Mouse (Mus musculus): ENCODE data around the gene Gm6040. TPM values are rescaled to one million over a fixed set of nuclear protein-coding genes. Genes with fewer than 3 reads are reported as not detected.

The Gm6040 gene
- polyA plus RNA-seq, 1 experiment from 2014 or later = not detected

DNA sequence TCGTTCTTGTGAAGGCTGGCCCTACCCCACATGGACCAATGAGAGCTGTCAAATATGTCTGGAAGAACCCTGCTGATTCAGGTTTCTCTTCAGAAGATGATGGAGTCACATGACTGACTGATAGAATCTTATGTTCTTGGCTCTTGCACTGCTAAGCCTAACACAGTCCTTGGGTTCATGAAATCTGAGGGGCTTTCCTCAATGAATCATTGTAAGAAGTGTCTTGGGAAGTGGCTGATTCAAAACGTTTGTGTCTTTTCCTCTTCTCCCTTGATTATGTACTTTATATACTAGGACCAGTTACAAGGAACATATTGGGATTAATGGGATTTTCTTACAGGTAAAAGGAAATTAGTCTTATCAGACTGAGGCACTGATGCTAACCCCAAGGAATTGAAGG is 19.3 kb downstream of the Gm6040 start, which contains the start of gene Gm15056:
TSS of gene Gm15056 (minus strand) at position 101 of the 400 bp plus-strand sequence.
- no peaks in the 10 kb centered on the region for H3K27me3 ChIP-seq (ENCODE audit: control insufficient read depth, insufficient read depth, low read length)
- no peaks in the 10 kb centered on the region for H3K4me1 ChIP-seq (replicated peaks; ENCODE audit: control insufficient read depth, insufficient read depth)
- no peak within 1 kb of the TSS for H3K4me3 ChIP-seq (ENCODE audit: low read depth, low read length)
- no peak for TF ChIP-seq EP300 (optimal IDR thresholded peaks at IDR 0.05)
- ATAC-seq (ENCODE audit: low FRiP score, low TSS enrichment) (no peak), DNase-seq (ENCODE audit: low spot score) (no peak)
- H3K9me3 ChIP-seq (ENCODE audit: control insufficient read depth, low read length) = no peaks in the 10 kb centered on the region
- 44% methylated on average over 2 of the region's 2 CpGs for WGBS
- no peak within 1 kb of the TSS for H3K27ac ChIP-seq (replicated peaks)
- no peak within 1 kb of the TSS for H3K9ac ChIP-seq (ENCODE audit: low read length)
- no peaks in the 10 kb centered on the region for H3K36me3 ChIP-seq (ENCODE audit: control insufficient read depth, insufficient read depth, low read length)
- H3K4me2 ChIP-seq (replicated peaks; ENCODE audit: low read depth) = no peak within 1 kb of the TSS

DNA sequence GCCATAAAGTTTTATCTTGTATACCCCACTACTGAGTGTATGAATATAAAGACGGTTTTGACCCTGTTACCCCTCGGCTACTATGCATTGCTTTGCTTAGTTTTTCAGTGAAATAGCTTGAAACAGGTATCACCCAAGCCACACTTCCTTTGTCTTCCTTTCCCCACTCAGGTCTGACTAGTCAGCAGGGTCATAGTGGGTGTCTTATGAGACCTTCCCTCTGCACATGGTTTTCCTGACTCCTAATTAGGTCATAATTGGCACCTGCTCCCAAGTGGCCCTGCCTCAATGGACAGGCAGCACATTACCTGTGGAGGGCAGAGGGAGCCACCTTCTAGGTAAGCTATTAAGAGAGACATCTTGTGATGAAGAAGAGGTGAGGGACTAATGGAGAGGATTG is 29.5 kb downstream of the Gm6040 start, which contains the start of gene Defb33:
TSS of gene Defb33 (plus strand) at position 301 of the 400 bp plus-strand sequence.
- no peak for ATAC-seq (ENCODE audit: low FRiP score, low TSS enrichment)
- Histone ChIP-seq H3K4me1 (replicated peaks; ENCODE audit: control insufficient read depth, insufficient read depth) (no peaks in the 10 kb centered on the region), H3K4me3 (ENCODE audit: low read depth, low read length) (no peak within 1 kb of the TSS), H3K9ac (ENCODE audit: low read length) (no peak within 1 kb of the TSS), H3K9me3 (ENCODE audit: control insufficient read depth, low read length) (no peaks in the 10 kb centered on the region), H3K36me3 (ENCODE audit: control insufficient read depth, insufficient read depth, low read length) (no peaks in the 10 kb centered on the region), H3K4me2 (replicated peaks; ENCODE audit: low read depth) (no peak within 1 kb of the TSS), H3K27me3 (ENCODE audit: control insufficient read depth, insufficient read depth, low read length) (no peaks in the 10 kb centered on the region), H3K27ac (replicated peaks) (no peak within 1 kb of the TSS)
- no peak for DNase-seq (ENCODE audit: low spot score)
- TF ChIP-seq EP300 (optimal IDR thresholded peaks at IDR 0.05) = no peak
- TF ChIP-seq CTCF (IDR thresholded peaks at IDR 0.05; ENCODE audit: low read depth) = no peak
- 82% methylated on average over 2 of the region's 2 CpGs for WGBS

DNA sequence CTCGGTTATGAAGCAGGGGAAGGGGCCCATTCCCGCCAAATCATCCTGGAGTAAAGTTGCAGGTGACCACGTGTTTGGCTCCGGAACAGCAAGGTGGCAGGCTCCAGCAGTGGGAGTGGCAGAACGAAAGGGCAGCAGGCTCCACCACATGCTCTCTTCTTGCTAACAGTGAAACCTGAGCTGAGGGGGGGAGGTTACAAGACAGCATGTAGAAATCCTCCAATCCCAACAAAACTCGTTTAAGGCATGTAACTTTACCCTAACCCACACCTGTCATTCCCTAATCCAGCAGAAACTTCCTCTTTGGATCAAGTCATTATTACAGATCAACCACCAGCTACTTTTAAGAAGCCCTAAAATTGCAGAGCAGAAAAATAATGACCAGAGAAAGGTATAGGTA is 47.3 kb downstream of the Gm6040 start:
- no peak for ATAC-seq (ENCODE audit: low FRiP score, low TSS enrichment)
- Histone ChIP-seq H3K27me3 (ENCODE audit: control insufficient read depth, insufficient read depth, low read length) (no peaks in the 10 kb centered on the region), H3K36me3 (ENCODE audit: control insufficient read depth, insufficient read depth, low read length) (no peaks in the 10 kb centered on the region), H3K9me3 (ENCODE audit: control insufficient read depth, low read length) (no peaks in the 10 kb centered on the region), H3K4me3 (ENCODE audit: low read depth, low read length) (no peak overlapping the region), H3K4me2 (replicated peaks; ENCODE audit: low read depth) (no peak overlapping the region), H3K27ac (replicated peaks) (no peak overlapping the region), H3K4me1 (replicated peaks; ENCODE audit: control insufficient read depth, insufficient read depth) (no peaks in the 10 kb centered on the region), H3K9ac (ENCODE audit: low read length) (no peak overlapping the region)
- no peak for DNase-seq (ENCODE audit: low spot score)
- TF ChIP-seq CTCF (IDR thresholded peaks at IDR 0.05; ENCODE audit: low read depth) = no peak
- 31% methylated on average over 6 of the region's 6 CpGs for WGBS

Other genes starting within 250 kb of the Gm6040 start
- gene Defb33, start 29.4 kb downstream of the Gm6040 start, polyA plus RNA-seq (2015; fragmentation: Nextera tagmentation; extraction: Ambion mirVana) = not detected in 2 replicates
- gene Gm15056, start 19.4 kb downstream of the Gm6040 start, polyA plus RNA-seq (2015; fragmentation: Nextera tagmentation; extraction: Ambion mirVana) = not detected in 2 replicates
- gene AY761185, start 22.6 kb upstream of the Gm6040 start, polyA plus RNA-seq (2015; fragmentation: Nextera tagmentation; extraction: Ambion mirVana) = not detected in 2 replicates
- gene Defa21, start 103.5 kb upstream of the Gm6040 start, polyA plus RNA-seq (2015; fragmentation: Nextera tagmentation; extraction: Ambion mirVana) = not detected in 2 replicates
- gene Defa23, start 133.0 kb upstream of the Gm6040 start, polyA plus RNA-seq (2015; fragmentation: Nextera tagmentation; extraction: Ambion mirVana) = not detected in 2 replicates
- gene Defa35, start 143.0 kb upstream of the Gm6040 start, polyA plus RNA-seq (2015; fragmentation: Nextera tagmentation; extraction: Ambion mirVana) = not detected in 2 replicates
- not detected in 2 replicates for gene Defa25, start 162.4 kb upstream of the Gm6040 start, polyA plus RNA-seq (2015; fragmentation: Nextera tagmentation; extraction: Ambion mirVana)
- not detected in 2 replicates for gene Gm14851, start 174.0 kb upstream of the Gm6040 start, polyA plus RNA-seq (2015; fragmentation: Nextera tagmentation; extraction: Ambion mirVana)
- not detected in 2 replicates for gene Defa30, start 212.6 kb upstream of the Gm6040 start, polyA plus RNA-seq (2015; fragmentation: Nextera tagmentation; extraction: Ambion mirVana)
- not detected in 2 replicates for gene Defa22, start 240.2 kb upstream of the Gm6040 start, polyA plus RNA-seq (2015; fragmentation: Nextera tagmentation; extraction: Ambion mirVana)